Mouse (Mus musculus): ENCODE results near the gene Gsta1. TPM values are rescaled to one million over a fixed set of nuclear protein-coding genes. Genes with fewer than 3 reads are reported as not detected.
"Not testable (repeated sequence)": the region's sequence is repeated elsewhere in the genome, so short reads cannot be mapped to it uniquely, and the experiment has no call there.

Gene Gsta1
- total RNA-seq, 1 experiment: not detected

DNA sequence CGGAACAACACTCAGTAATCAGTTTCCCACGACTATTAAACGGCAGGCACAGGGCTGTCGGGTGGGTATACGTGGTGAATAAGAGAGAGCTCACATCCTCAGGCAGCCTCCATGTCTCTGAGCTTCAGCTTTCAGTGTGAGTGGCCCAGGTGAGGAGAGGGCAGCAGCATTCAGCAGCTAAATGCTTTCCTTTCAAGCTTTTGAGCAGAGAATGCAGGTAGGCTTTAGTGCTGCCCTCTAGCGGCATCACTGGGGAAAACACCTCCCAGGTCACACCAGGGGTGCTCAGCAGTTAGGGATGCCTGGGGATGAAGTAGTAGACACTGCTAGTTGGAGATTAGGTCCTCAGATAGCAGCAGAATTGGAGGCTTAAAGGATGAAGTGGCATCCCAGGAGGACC, 29.2 kb downstream of the Gsta1 start:
- in situ Hi-C loops (cut with MboI; ENCODE audit: low sequenced_read_pairs in 2 of 2, unreplicated experiment in 2 of 2); H3K4me3 ChIP-seq (ENCODE audit: insufficient read depth in 1 of 2, low read depth in 1 of 2, low read length in 2 of 2, poor library complexity in 1 of 2, severe bottlenecking in 1 of 2); H3K4me1 ChIP-seq (ENCODE audit: control insufficient read depth in 2 of 2, insufficient read depth in 2 of 2, low read length in 2 of 2, poor library complexity in 1 of 2): not testable (repeated sequence)

DNA sequence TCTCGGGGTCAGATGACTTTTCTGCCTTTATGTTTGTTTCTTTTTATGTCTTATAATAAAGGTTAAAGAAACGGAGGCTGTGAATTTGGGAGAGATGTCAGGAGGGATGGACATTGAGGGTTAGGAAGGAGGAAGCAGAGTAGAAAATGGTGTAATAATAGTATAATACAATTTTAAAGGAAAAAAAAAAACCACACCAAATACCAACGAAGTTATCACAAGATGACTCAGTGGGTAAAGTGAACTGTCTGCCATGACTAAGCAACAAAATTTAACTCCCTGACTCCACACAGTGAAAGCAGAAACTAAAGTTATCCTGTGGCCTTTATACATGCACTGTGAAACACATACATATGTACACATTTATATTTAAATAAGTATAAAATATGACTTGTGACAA, 40.5 kb downstream of the Gsta1 start:
- H3K4me1 ChIP-seq (ENCODE audit: control insufficient read depth in 2 of 2, insufficient read depth in 2 of 2, low read length in 2 of 2, poor library complexity in 1 of 2); H3K27ac ChIP-seq (ENCODE audit: insufficient read depth, low read depth, low read length, poor library complexity, severe bottlenecking); H3K36me3 ChIP-seq (ENCODE audit: control insufficient read depth, insufficient read depth, low read length, poor library complexity, severe bottlenecking); in situ Hi-C loops (cut with MboI; ENCODE audit: low sequenced_read_pairs in 2 of 2, unreplicated experiment in 2 of 2); DNase-seq (ENCODE audit: low read depth, low spot score); H3K4me3 ChIP-seq (ENCODE audit: insufficient read depth in 1 of 2, low read depth in 1 of 2, low read length in 2 of 2, poor library complexity in 1 of 2, severe bottlenecking in 1 of 2); H3K9ac ChIP-seq (ENCODE audit: insufficient read depth, low read depth, low read length, poor library complexity, severe bottlenecking); H3K9me3 ChIP-seq (ENCODE audit: control insufficient read depth, insufficient read depth, low read depth, low read length): not testable (repeated sequence)

More for the DNA sequence above, 29.2 kb downstream of the Gsta1 start:
- H3K36me3 ChIP-seq (ENCODE audit: control insufficient read depth, insufficient read depth, low read length, poor library complexity, severe bottlenecking); H3K27ac ChIP-seq (ENCODE audit: insufficient read depth, low read depth, low read length, poor library complexity, severe bottlenecking); DNase-seq (ENCODE audit: low read depth, low spot score); H3K9me3 ChIP-seq (ENCODE audit: control insufficient read depth, insufficient read depth, low read depth, low read length); H3K9ac ChIP-seq (ENCODE audit: insufficient read depth, low read depth, low read length, poor library complexity, severe bottlenecking): not testable (repeated sequence)

DNA sequence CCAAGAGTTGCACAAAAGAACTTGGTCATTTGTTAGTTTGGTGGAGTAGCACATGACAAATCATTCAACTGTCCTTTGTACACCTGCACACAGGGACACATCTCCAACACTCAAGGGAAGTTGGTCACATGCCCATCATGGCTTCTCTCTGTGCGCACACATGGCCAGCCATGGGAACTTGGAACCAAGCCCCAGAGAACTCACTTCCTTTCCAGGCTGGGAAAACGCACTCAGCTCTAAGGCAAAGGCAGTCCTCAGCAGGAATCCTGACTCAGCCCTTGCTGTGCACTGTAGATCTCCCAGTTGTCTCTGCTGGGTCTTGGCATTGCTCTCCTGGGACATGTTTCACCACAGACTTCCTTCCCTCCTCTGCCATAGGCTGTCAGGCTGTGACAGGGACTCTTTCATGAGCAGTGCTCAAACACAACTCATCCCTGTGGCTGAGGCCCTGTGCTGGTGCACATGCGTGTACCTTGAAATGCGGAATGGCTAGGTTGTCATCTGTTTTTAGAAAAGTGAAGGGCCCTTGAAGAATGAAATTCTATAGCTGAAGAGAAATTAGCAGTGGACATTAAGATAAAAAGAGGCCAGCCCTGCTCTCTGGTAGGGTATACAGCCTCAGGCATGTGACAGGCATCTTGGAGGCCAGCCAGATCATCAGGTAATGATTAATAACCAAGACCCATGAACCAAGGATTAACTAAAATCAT, 51.7 kb downstream of the Gsta1 start:
- H3K9ac ChIP-seq (ENCODE audit: insufficient read depth, low read depth, low read length, poor library complexity, severe bottlenecking); H3K4me3 ChIP-seq (ENCODE audit: insufficient read depth in 1 of 2, low read depth in 1 of 2, low read length in 2 of 2, poor library complexity in 1 of 2, severe bottlenecking in 1 of 2); DNase-seq (ENCODE audit: low read depth, low spot score); in situ Hi-C loops (cut with MboI; ENCODE audit: low sequenced_read_pairs in 2 of 2, unreplicated experiment in 2 of 2); H3K36me3 ChIP-seq (ENCODE audit: control insufficient read depth, insufficient read depth, low read length, poor library complexity, severe bottlenecking); H3K4me1 ChIP-seq (ENCODE audit: control insufficient read depth in 2 of 2, insufficient read depth in 2 of 2, low read length in 2 of 2, poor library complexity in 1 of 2); H3K9me3 ChIP-seq (ENCODE audit: control insufficient read depth, insufficient read depth, low read depth, low read length); H3K27ac ChIP-seq (ENCODE audit: insufficient read depth, low read depth, low read length, poor library complexity, severe bottlenecking): not testable (repeated sequence)

DNA sequence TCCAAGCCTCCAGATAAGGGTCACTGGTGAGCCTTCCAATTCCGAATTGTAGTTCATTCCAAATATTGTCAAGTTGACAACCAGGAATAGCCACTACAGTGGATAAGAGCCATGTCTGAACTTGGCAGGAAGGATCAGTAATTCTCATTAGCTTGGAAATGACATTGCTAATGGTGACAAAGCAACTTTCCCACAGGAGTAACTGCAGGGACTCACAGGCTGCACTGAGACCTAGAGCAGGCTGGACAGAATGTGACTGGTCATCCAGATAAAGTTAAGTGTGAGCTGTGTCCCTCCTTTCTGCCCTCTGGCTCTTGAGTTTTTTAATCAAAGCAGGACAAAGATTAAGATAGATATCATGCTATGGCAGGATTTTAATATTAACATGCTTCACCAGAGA, 58.6 kb downstream of the Gsta1 start:
- H3K36me3 ChIP-seq (ENCODE audit: control insufficient read depth, insufficient read depth, low read length, poor library complexity, severe bottlenecking); H3K4me1 ChIP-seq (ENCODE audit: control insufficient read depth in 2 of 2, insufficient read depth in 2 of 2, low read length in 2 of 2, poor library complexity in 1 of 2); DNase-seq (ENCODE audit: low read depth, low spot score); in situ Hi-C loops (cut with MboI; ENCODE audit: low sequenced_read_pairs in 2 of 2, unreplicated experiment in 2 of 2); H3K9me3 ChIP-seq (ENCODE audit: control insufficient read depth, insufficient read depth, low read depth, low read length); H3K27ac ChIP-seq (ENCODE audit: insufficient read depth, low read depth, low read length, poor library complexity, severe bottlenecking); H3K4me3 ChIP-seq (ENCODE audit: insufficient read depth in 1 of 2, low read depth in 1 of 2, low read length in 2 of 2, poor library complexity in 1 of 2, severe bottlenecking in 1 of 2); H3K9ac ChIP-seq (ENCODE audit: insufficient read depth, low read depth, low read length, poor library complexity, severe bottlenecking): not testable (repeated sequence)

DNA sequence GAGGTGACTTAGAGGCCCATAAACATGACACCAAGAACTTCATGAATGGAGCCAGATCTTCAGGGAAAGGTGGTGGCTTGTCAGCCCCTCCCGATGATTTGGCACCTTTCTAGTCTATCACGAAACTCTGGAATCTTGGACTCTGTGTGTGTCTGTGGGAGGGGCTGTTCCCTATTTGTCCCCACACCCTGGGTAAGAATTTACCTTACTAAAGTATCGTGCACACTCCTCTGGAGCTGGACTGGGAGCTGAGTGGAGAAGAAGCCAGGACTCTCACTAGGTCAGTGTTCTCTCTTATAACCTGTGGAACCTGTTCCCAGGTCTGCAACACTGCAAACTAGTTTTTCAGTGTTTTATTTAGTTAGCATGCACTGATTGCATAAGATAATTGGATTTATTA, 59.3 kb downstream of the Gsta1 start, which contains the start of gene Gm10639:
Gene Gm10639, plus strand, starts transcription at position 201 of the 400 bp plus-strand sequence.
- H3K9ac ChIP-seq (ENCODE audit: insufficient read depth, low read depth, low read length, poor library complexity, severe bottlenecking); H3K9me3 ChIP-seq (ENCODE audit: control insufficient read depth, insufficient read depth, low read depth, low read length); H3K27ac ChIP-seq (ENCODE audit: insufficient read depth, low read depth, low read length, poor library complexity, severe bottlenecking); in situ Hi-C loops (cut with MboI; ENCODE audit: low sequenced_read_pairs in 2 of 2, unreplicated experiment in 2 of 2); H3K4me1 ChIP-seq (ENCODE audit: control insufficient read depth in 2 of 2, insufficient read depth in 2 of 2, low read length in 2 of 2, poor library complexity in 1 of 2); H3K4me3 ChIP-seq (ENCODE audit: insufficient read depth in 1 of 2, low read depth in 1 of 2, low read length in 2 of 2, poor library complexity in 1 of 2, severe bottlenecking in 1 of 2); H3K36me3 ChIP-seq (ENCODE audit: control insufficient read depth, insufficient read depth, low read length, poor library complexity, severe bottlenecking); DNase-seq (ENCODE audit: low read depth, low spot score): not testable (repeated sequence)

Other genes with a start within 250 kb of the Gsta1 start
- gene Gcm1, start 178.7 kb upstream of the Gsta1 start, total RNA-seq (2012; rRNA removed): 0.48 and 1.4 TPM in 2 replicates
- gene Fbxo9, start 121.6 kb upstream of the Gsta1 start, total RNA-seq (2012; rRNA removed): 19.2 and 28.7 TPM in 2 replicates
- gene Ick, start 121.5 kb upstream of the Gsta1 start, total RNA-seq (2012; rRNA removed): 5.3 and 5.4 TPM in 2 replicates
- 265 and 309 TPM in 2 replicates for gene Gsta4, start 47.9 kb upstream of the Gsta1 start, total RNA-seq (2012; rRNA removed)
- gene Gm3776, start 26.5 kb downstream of the Gsta1 start, total RNA-seq (2012; rRNA removed): not detected in 2 replicates
- gene Gm10639, start 59.3 kb downstream of the Gsta1 start, total RNA-seq (2012; rRNA removed): not detected in 2 replicates
- gene Omt2a, start 84.1 kb downstream of the Gsta1 start, total RNA-seq (2012; rRNA removed): 0.31 TPM in 1 of 2 replicates, not detected in the other
- gene Omt2b, start 96.9 kb downstream of the Gsta1 start, total RNA-seq (2012; rRNA removed): not detected in 2 replicates
- not detected in 2 replicates for gene Gsta2, start 125.1 kb downstream of the Gsta1 start, total RNA-seq (2012; rRNA removed)
- 2,580 and 3,190 TPM in 2 replicates for gene Dppa5a, start 137.5 kb downstream of the Gsta1 start, total RNA-seq (2012; rRNA removed)
- 31.2 and 35.3 TPM in 2 replicates for gene Ooep, start 148.1 kb downstream of the Gsta1 start, total RNA-seq (2012; rRNA removed)
- gene Ddx43, start 165.1 kb downstream of the Gsta1 start, total RNA-seq (2012; rRNA removed): 4.3 and 5.0 TPM in 2 replicates
- 0.90 and 1.7 TPM in 2 replicates for gene Cgas, start 212.6 kb downstream of the Gsta1 start, total RNA-seq (2012; rRNA removed)
- 31.3 and 44.8 TPM in 2 replicates for gene Mto1, start 217.6 kb downstream of the Gsta1 start, total RNA-seq (2012; rRNA removed)
- gene Gm17324, start 218.1 kb downstream of the Gsta1 start, total RNA-seq (2012; rRNA removed): 0.45 and 1.6 TPM in 2 replicates

Measured in ES-E14 (cell line).